Mouse (Mus musculus): ENCODE results near the gene Cavin3. TPM values are rescaled to one million over a fixed set of nuclear protein-coding genes. Genes with fewer than 3 reads are reported as not detected.

The Cavin3 gene
- polyA plus RNA-seq, 1 experiment from 2014 or later = 97.4 TPM

DNA sequence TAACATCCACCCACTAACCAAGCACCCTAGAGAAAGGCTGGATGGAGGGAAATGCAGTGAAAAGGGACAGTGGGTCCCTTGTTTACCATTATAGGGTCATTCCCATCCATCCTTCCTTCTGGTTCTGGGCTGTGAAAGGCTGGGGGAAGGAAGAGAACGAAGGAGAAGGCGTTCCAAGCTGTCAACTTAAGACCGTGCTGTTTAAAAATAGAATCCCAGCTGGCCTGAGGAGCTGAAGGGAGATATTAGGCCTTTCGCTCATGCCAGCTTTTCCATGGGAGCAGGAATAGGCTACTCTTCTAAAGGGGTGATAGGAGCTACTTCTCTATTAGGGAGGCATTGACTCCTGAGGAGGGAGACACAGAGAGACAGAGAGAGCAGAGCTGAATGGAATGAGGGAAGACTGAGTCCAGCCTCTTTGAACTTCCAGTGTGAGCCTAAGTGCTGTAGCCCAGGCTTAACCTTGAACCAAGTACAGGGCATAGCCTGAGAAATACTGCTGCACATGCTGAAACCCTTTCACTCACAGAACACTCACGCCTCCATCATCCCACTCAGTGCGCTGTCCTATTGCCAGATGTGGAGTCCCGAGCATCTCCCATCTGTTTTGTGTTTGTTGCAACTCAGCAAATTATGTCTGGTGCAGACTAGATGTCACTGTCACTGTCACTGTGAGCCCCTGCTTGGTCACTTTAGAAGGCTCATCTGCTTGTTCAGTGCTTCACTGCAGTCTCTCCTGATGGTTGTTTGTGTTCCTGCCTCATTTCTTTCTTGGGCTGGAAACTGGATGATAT is 43.9 kb downstream of the Cavin3 start:
- H3K9ac ChIP-seq (ENCODE audit: low read length) = no peak overlapping the region
- H3K4me3 ChIP-seq (ENCODE audit: low read length) = no peak overlapping the region
- no peak overlapping the region for H3K4me2 ChIP-seq (ENCODE audit: low read depth, low read length)
- H3K4me1 ChIP-seq (ENCODE audit: control insufficient read depth, insufficient read depth, low read length) = peaks cover 5% of the 10 kb centered on the region; the same call in 1 of the 2 replicates
- H3K27ac ChIP-seq (ENCODE audit: low read length) = no peak overlapping the region
- no peak for ATAC-seq (replicated peaks; ENCODE audit: extremely low read depth, insufficient read depth, low FRiP score)
- 41% methylated on average over 7 of the region's 7 CpGs for WGBS
- H3K36me3 ChIP-seq (ENCODE audit: control insufficient read depth, insufficient read depth) = no peaks in the 10 kb centered on the region
- H3K27me3 ChIP-seq (ENCODE audit: control insufficient read depth, insufficient read depth, low read length) = no peaks in the 10 kb centered on the region; the same call in 1 of the 2 replicates
- no peaks in the 10 kb centered on the region for H3K9me3 ChIP-seq (replicated peaks; ENCODE audit: control insufficient read depth, low read length)

DNA sequence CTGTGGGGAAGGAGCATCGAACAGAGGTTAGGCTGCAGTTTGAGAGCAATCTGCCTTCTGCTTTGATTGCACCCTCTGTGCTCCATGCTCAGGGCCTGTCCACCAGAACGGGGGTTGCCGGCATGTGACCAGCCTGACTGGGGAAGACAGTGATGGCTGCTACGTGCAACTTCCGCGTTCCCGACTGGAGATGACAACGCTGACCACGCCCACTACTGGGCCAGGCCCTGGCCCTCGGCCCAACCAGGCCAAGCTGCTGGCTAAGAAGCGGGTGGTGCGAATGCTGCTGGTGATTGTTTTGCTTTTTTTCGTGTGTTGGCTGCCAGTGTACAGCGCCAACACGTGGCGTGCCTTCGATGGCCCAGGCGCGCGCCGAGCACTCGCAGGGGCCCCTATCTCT is 47.3 kb downstream of the Cavin3 start:
- Histone ChIP-seq H3K9me3 (replicated peaks; ENCODE audit: control insufficient read depth, low read length) (no peaks in the 10 kb centered on the region), H3K4me2 (ENCODE audit: low read depth, low read length) (no peak overlapping the region), H3K27ac (ENCODE audit: low read length) (no peak overlapping the region), H3K9ac (ENCODE audit: low read length) (no peak overlapping the region), H3K27me3 (ENCODE audit: control insufficient read depth, insufficient read depth, low read length) (no peaks in the 10 kb centered on the region; the same call in 1 of the 2 replicates), H3K4me3 (ENCODE audit: low read length) (no peak overlapping the region), H3K4me1 (ENCODE audit: control insufficient read depth, insufficient read depth, low read length) (peaks cover 5% of the 10 kb centered on the region; the same call in 1 of the 2 replicates), H3K36me3 (ENCODE audit: control insufficient read depth, insufficient read depth) (no peaks in the 10 kb centered on the region)
- 71% methylated on average over 22 of the region's 22 CpGs for WGBS
- no peak for ATAC-seq (replicated peaks; ENCODE audit: extremely low read depth, insufficient read depth, low FRiP score)

DNA sequence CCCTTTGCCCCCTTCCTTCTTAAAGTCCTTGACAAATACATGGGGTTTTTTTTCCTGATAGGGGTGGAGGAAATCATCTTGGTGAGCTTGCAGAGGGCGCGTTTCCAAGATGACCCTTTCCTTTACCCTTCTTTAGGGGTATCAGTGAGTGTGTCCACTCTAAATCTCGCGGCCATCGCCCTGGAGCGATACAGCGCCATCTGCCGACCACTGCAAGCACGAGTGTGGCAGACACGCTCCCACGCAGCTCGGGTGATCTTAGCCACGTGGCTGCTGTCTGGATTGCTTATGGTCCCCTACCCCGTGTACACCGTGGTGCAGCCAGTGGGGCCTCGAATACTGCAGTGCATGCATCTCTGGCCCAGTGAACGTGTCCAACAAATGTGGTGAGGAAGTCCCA is 48.2 kb downstream of the Cavin3 start:
- peaks cover 5% of the 10 kb centered on the region; the same call in 1 of the 2 replicates for H3K4me1 ChIP-seq (ENCODE audit: control insufficient read depth, insufficient read depth, low read length)
- H3K36me3 ChIP-seq (ENCODE audit: control insufficient read depth, insufficient read depth) = no peaks in the 10 kb centered on the region
- WGBS = 81% methylated on average over 17 of the region's 17 CpGs
- no peaks in the 10 kb centered on the region; the same call in 1 of the 2 replicates for H3K27me3 ChIP-seq (ENCODE audit: control insufficient read depth, insufficient read depth, low read length)
- no peak overlapping the region for H3K4me3 ChIP-seq (ENCODE audit: low read length)
- no peak overlapping the region for H3K9ac ChIP-seq (ENCODE audit: low read length)
- no peak for ATAC-seq (replicated peaks; ENCODE audit: extremely low read depth, insufficient read depth, low FRiP score)
- no peak overlapping the region for H3K4me2 ChIP-seq (ENCODE audit: low read depth, low read length)
- no peaks in the 10 kb centered on the region for H3K9me3 ChIP-seq (replicated peaks; ENCODE audit: control insufficient read depth, low read length)
- no peak overlapping the region for H3K27ac ChIP-seq (ENCODE audit: low read length)

DNA sequence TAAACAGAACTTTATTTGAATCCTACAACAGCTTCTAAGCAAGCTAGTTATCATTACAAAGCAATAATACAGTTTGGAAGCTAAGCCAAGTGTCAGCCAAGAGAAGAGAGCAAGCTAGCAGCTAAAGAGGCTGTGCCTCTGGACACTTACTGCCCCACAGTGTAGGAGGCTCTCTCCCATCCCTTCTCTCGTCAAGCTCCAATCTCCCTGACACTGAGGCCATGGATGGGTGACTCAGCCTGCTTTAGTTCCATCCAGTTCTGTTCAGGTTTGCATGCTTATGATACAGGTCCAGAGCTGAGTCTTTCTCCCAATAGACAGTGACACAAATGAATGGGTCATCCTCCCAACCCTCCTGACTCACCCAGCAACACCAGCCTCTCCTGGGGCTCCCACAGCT is 50.0 kb downstream of the Cavin3 start:
- no peak for ATAC-seq (replicated peaks; ENCODE audit: extremely low read depth, insufficient read depth, low FRiP score)
- 20% methylated on average over 1 of the region's 1 CpGs for WGBS

More for the DNA sequence above, 50.0 kb downstream of the Cavin3 start:
- Histone ChIP-seq H3K4me3 (ENCODE audit: low read length) (no peak overlapping the region), H3K36me3 (ENCODE audit: control insufficient read depth, insufficient read depth) (no peaks in the 10 kb centered on the region), H3K4me2 (ENCODE audit: low read depth, low read length) (no peak overlapping the region), H3K9ac (ENCODE audit: low read length) (no peak overlapping the region), H3K9me3 (replicated peaks; ENCODE audit: control insufficient read depth, low read length) (no peaks in the 10 kb centered on the region), H3K27me3 (ENCODE audit: control insufficient read depth, insufficient read depth, low read length) (peaks cover 14% of the 10 kb centered on the region), H3K4me1 (ENCODE audit: control insufficient read depth, insufficient read depth, low read length) (no peaks in the 10 kb centered on the region), H3K27ac (ENCODE audit: low read length) (no peak overlapping the region)

Other genes starting within 250 kb of the Cavin3 start
- not detected in 2 replicates for gene Olfr688, start 194.2 kb downstream of the Cavin3 start, polyA plus RNA-seq (2015; fragmentation: Nextera tagmentation; extraction: Ambion mirVana)
- gene Olfr689, start 171.1 kb downstream of the Cavin3 start, polyA plus RNA-seq (2015; fragmentation: Nextera tagmentation; extraction: Ambion mirVana) = not detected in 2 replicates
- not detected in 2 replicates for gene Olfr690, start 148.2 kb downstream of the Cavin3 start, polyA plus RNA-seq (2015; fragmentation: Nextera tagmentation; extraction: Ambion mirVana)
- 0.06 and 0.14 TPM in 2 replicates for gene Olfr691, start 140.0 kb downstream of the Cavin3 start, polyA plus RNA-seq (2015; fragmentation: Nextera tagmentation; extraction: Ambion mirVana)
- not detected in 2 replicates for gene Olfr692, start 114.1 kb downstream of the Cavin3 start, polyA plus RNA-seq (2015; fragmentation: Nextera tagmentation; extraction: Ambion mirVana)
- gene Gm5901, start 107.3 kb downstream of the Cavin3 start, polyA plus RNA-seq (2015; fragmentation: Nextera tagmentation; extraction: Ambion mirVana) = not detected in 2 replicates
- 32.5 and 34.5 TPM in 2 replicates for gene Fam160a2, start 82.2 kb downstream of the Cavin3 start, polyA plus RNA-seq (2015; fragmentation: Nextera tagmentation; extraction: Ambion mirVana)
- 0.05 TPM in 1 of 2 replicates, not detected in the other for gene Cnga4, start 77.7 kb downstream of the Cavin3 start, polyA plus RNA-seq (2015; fragmentation: Nextera tagmentation; extraction: Ambion mirVana)
- not detected in 2 replicates for gene Cckbr, start 56.6 kb downstream of the Cavin3 start, polyA plus RNA-seq (2015; fragmentation: Nextera tagmentation; extraction: Ambion mirVana)
- gene Smpd1, start 72.1 kb upstream of the Cavin3 start, polyA plus RNA-seq (2015; fragmentation: Nextera tagmentation; extraction: Ambion mirVana) = 61.7 and 65.0 TPM in 2 replicates
- gene Apbb1, start 99.4 kb upstream of the Cavin3 start, polyA plus RNA-seq (2015; fragmentation: Nextera tagmentation; extraction: Ambion mirVana) = 44.5 and 49.5 TPM in 2 replicates
- gene Hpx, start 117.8 kb upstream of the Cavin3 start, polyA plus RNA-seq (2015; fragmentation: Nextera tagmentation; extraction: Ambion mirVana) = 0.25 and 0.91 TPM in 2 replicates
- gene Trim3, start 151.3 kb upstream of the Cavin3 start, polyA plus RNA-seq (2015; fragmentation: Nextera tagmentation; extraction: Ambion mirVana) = 32.9 and 35.7 TPM in 2 replicates
- gene Timm10b, start 157.8 kb upstream of the Cavin3 start, polyA plus RNA-seq (2015; fragmentation: Nextera tagmentation; extraction: Ambion mirVana) = 147 and 158 TPM in 2 replicates
- 46.5 and 46.6 TPM in 2 replicates for gene Arfip2, start 158.1 kb upstream of the Cavin3 start, polyA plus RNA-seq (2015; fragmentation: Nextera tagmentation; extraction: Ambion mirVana)
- gene Gm45799, start 158.3 kb upstream of the Cavin3 start, polyA plus RNA-seq (2015; fragmentation: Nextera tagmentation; extraction: Ambion mirVana) = 30.8 and 36.5 TPM in 2 replicates
- 0.38 and 0.49 TPM in 2 replicates for gene Dnhd1, start 168.5 kb upstream of the Cavin3 start, polyA plus RNA-seq (2015; fragmentation: Nextera tagmentation; extraction: Ambion mirVana)

Data from heart, embryonic 16.5 days (tissue).